Mouse (Mus musculus) gastrocnemius, postnatal 36 days (tissue): Measurements from ENCODE around the gene Slc41a2. TPM values are rescaled to one million over a fixed set of nuclear protein-coding genes. Genes with fewer than 3 reads are reported as not detected.

Experiments used
- DNase-seq, 2 experiments: peaks; one replicate each; pipeline ENCODE4 v3.0.0; 2022
- intact Hi-C: fragments of 180-260 bp; cut with DNase I; formaldehyde crosslinking; loops from one replicate; pipeline ENCODE4 v1.15.1; 2025
- total RNA-seq, 2 experiments: library from RNA; stranded (reverse); gene quantifications; 2 replicates each; pipeline ENCODE4 v1.2.3; 2021

Slc41a2 gene
- total RNA-seq, 2 experiments from 2014 or later, result 0.54 to 0.86 TPM

- intact Hi-C loops, result no loop called here
Measured at GRCm38 (mm10) chr10:83242106-83242686, 95.5 kb downstream of the Slc41a2 start.

DNA sequence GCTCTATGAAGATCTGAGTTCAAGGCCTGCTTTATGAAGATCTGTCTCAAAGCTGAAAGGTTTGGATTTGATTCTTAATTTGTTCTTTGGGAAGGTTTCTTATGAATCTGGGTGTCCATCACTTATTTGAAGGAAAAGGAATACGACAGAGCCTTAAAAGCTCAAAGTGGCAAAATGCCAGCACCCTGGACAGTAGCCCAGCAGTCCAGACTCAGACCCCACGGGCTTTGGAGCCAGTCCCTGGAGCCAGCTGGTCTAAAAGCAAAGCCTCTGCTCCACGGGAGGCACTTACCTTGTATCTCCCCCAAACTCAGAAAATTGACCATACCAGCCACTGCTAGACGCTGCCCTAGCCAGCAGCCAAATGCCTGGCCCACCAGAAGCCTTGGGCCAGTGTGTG is 103.3 kb downstream of the Slc41a2 start:
- intact Hi-C loops, result no loop called here
- no peak for DNase-seq

More at GRCm38 (mm10) chr10:83242106-83242686, 95.5 kb downstream of the Slc41a2 start:
- no peak for DNase-seq

DNA sequence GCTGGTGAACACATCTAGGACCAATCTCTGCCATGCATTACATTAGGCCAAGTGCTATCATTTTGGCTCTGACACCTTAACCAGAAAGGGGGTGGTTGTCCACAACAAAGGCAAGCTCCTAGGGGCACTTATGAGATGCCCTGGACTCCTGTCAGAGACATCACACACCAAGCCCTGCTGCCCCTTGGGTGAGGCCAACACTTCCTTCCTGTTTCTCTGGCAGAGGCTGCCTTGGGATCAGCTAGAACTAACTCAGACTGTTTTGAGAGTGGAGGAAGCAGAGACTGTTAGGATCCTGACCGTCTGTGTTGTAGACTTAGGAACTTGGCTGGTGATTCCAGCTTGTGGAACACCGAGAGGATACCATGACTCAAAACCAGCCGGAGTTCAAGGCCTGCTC is 103.7 kb downstream of the Slc41a2 start:
- intact Hi-C loops, result no loop called here
- DNase-seq, result no peak

GRCm38 (mm10) chr10:83228626-83229025 is 109.1 kb downstream of the Slc41a2 start:
- DNase-seq, result no peak
- intact Hi-C loops, result no loop called here

GRCm38 (mm10) chr10:83224999-83225398 is 112.7 kb downstream of the Slc41a2 start:
- intact Hi-C loops, result no loop called here

GRCm38 (mm10) chr10:83220847-83221246 is 116.8 kb downstream of the Slc41a2 start:
- intact Hi-C loops, result no loop called here
- DNase-seq, result no peak

More at GRCm38 (mm10) chr10:83224999-83225398, 112.7 kb downstream of the Slc41a2 start:
- no peak for DNase-seq

- intact Hi-C loops, result no loop called here
- no peak for DNase-seq
Measured at GRCm38 (mm10) chr10:83220217-83220616, 117.5 kb downstream of the Slc41a2 start.

DNA sequence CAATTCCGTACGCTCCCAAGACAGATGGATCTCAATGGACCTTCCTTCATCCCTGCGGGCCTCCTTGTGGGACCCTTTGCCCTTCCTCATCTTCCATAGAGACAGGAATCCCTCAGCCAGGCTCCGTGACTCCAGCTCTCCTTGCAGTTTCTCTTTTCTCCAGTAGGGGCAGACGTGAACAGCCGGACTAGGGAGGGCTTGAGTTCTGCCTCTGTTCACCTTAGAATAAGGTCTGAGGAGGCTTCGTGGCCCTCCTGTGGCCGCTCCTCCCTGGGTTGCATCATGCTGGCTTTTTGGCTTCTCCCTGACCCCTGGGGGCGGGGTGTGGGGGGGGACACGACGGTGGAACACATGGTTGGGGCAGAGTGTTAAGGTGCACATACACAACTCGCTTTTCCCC is 118.0 kb downstream of the Slc41a2 start:
- intact Hi-C loops, result no loop called here
- DNase-seq, result peak in 1 of 2 experiments; percentile 40

- DNase-seq, result no peak
- intact Hi-C loops, result no loop called here
Measured at GRCm38 (mm10) chr10:83218778-83219177, 118.9 kb downstream of the Slc41a2 start.

DNA sequence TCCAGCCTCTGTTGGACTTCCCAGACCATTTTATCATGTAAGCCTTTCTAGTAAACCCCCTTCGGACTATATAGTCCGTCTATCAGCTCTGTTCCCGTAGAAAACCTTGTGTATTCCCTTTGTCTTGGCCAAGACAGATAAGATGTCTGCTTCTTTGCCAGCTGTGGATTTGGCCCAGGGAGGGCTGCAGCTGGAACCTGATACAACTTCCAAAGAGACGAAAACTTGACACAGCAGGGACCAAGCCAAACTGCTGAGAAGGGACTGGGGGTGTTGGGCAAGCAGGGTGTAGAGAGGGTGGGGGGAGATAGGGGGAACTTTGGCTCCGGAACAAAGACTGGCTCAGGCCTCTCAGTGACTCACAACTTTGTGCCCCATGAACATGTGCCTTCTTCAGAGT is 120.4 kb downstream of the Slc41a2 start:
- intact Hi-C loops, result no loop called here
- DNase-seq, result no peak

GRCm38 (mm10) chr10:83215559-83215958 is 122.1 kb downstream of the Slc41a2 start:
- intact Hi-C loops, result no loop called here
- DNase-seq, result no peak

DNA sequence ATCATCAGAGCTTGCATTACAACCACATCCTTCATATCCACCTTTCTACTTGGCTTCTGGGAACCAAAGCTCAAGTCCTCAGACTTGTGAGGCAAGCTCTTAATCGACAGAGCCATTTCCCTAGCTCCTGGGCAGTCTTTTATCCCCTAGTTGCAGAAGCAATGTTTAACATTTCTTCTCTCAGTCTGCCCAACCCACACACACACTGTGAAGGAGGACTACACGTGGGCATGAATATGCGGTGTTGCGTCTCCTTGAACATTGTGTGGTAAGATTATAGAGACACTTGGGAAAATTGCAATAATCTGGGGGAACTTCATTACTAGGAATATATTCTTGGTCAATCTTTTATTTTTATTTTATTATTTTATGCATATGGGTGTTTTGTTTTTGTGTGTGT is 125.1 kb downstream of the Slc41a2 start:
- intact Hi-C loops, result no loop called here
- DNase-seq, result no peak

GRCm38 (mm10) chr10:83210968-83211583 is 126.6 kb downstream of the Slc41a2 start:
- intact Hi-C loops, result no loop called here
- DNase-seq, result no peak

DNA sequence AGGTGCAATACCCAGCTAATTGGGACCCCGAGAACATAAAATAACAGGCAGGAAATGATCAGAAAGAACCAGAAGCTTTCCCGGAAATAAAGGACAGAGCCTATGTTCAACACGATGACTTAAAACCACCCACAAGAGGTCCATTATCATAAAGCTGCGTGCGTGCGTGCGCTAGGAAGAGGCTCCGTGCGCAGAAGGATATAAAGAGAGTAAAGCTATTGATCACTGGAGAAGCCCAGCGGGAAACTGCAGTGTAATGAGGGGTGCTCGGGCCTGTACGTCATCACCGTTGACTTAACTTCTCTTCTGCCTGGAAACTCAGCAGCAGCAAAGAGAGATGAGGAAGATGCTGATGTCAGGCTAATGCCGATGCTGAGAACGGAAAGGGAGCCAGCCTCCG is 127.6 kb downstream of the Slc41a2 start:
- intact Hi-C loops, result no loop called here
- DNase-seq, result no peak

GRCm38 (mm10) chr10:83209388-83209787 is 128.3 kb downstream of the Slc41a2 start:
- intact Hi-C loops, result no loop called here
- no peak for DNase-seq

DNA sequence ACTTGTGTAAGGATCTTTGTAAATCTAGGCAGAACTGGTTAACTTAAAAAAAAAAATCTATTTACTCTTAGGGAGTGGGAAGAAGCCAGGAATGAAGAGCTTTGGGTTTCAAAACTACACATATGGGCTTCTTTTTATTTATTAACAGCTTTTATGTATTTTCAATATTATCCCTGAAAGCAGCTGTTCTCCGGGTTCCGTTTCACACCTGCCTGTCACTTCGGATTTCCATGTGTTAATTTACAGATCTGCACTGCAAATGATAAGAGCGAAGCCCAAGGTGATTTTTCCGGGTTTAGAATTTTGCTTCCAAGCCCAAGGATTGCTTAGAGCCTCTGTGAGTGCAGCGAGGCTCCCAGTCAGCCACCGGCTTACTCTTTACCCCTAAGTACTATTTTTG is 129.2 kb downstream of the Slc41a2 start:
- DNase-seq, result no peak
- intact Hi-C loops, result no loop called here

GRCm38 (mm10) chr10:83202906-83203702 is 134.6 kb downstream of the Slc41a2 start:
- no peak for DNase-seq
- intact Hi-C loops, result no loop called here

DNA sequence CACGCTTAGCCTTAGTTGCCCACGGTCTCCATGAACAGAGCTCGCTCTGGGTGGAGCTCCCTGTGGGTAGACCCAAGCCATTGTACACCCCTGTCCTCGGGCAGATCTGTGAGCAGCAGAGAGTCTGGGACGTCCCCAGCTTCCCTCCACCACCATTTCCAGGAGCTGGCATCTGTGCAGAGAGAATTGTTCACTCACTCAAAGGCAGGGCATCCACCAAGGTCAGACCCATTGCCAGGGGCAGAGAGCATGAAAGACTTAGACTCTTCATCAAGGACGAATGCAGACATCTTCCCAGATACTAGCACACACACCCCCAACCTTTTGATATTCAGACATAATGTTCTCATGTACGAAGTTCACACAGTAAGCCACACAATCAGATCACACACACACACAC is 136.2 kb downstream of the Slc41a2 start:
- intact Hi-C loops, result no loop called here
- no peak for DNase-seq

- DNase-seq, result no peak
- intact Hi-C loops, result no loop called here
Measured at GRCm38 (mm10) chr10:83199290-83199689, 138.4 kb downstream of the Slc41a2 start.

DNA sequence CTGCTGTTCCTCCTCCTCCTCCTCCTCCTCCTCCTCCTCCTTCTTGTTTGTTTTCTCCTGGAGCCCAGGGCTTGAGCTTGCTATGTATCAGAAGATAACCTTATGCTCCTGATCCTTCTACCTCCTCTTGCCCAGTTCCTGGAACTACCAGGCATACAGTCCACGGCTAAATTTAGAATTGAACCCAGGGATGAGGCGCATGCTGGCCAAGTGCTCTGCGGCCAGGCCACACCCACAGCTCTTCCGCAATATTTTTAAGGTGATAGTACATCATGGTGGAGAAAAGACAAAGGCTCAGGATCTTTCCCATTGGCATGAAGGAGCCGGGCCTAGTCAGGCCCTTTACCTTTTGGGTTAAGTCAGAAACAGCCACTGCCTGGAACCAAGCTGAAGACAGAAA is 139.0 kb downstream of the Slc41a2 start:
- no peak for DNase-seq
- intact Hi-C loops, result no loop called here

GRCm38 (mm10) chr10:83197690-83198336 is 139.9 kb downstream of the Slc41a2 start:
- intact Hi-C loops, result no loop called here
- peak; percentile 67 for DNase-seq
